Mouse (Mus musculus) small intestine, adult 2 months (tissue): Measurements from ENCODE around the gene Zfp654.

Experiments used
- CTCF ChIP-seq: fragments of 200-500 bp; IDR thresholded peaks from 2 replicates; pipeline ENCODE4 v1.5.1; 2012; ENCODE audit warnings: low read depth, mild to moderate bottlenecking, control low read depth, inconsistent platforms, low read length, moderate library complexity, mixed read lengths; ENCODE audit not compliant: insufficient replicate concordance, insufficient read length; ENCODE audit errors: extremely low read depth
- POLR2A ChIP-seq: fragments of 200-500 bp; IDR thresholded peaks from 2 replicates; pipeline ENCODE4 v1.6.1; 2012; ENCODE audit warnings: low read depth, mild to moderate bottlenecking, control low read depth, inconsistent platforms, low read length, moderate library complexity

DNA sequence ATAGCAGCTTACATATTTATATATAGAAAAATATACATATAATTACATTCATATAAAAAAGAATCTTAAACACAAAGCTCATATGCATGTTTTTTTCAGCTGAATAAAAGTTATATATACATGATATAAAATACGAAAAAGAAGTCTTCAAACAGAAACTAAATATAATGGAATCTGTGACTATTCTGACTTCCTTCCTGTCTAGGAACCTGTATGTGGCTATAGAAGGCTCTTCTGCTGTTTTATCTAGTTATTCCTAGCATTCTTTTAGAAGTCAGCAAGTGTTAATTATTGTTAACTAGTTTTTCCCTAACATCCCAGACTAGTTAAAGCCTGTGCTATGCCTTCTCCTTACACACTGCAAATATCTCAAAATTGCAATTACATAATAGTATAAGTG is 27.6 kb downstream of the Zfp654 start:
- no peak for TF ChIP-seq CTCF
- no peak for TF ChIP-seq POLR2A
